Mouse (Mus musculus): Measurements from ENCODE around the gene Lin7c. TPM values are rescaled to one million over a fixed set of nuclear protein-coding genes. Genes with fewer than 3 reads are reported as not detected.

Lin7c gene
- polyA plus RNA-seq, 1 experiment from 2014 or later: 126 TPM

DNA sequence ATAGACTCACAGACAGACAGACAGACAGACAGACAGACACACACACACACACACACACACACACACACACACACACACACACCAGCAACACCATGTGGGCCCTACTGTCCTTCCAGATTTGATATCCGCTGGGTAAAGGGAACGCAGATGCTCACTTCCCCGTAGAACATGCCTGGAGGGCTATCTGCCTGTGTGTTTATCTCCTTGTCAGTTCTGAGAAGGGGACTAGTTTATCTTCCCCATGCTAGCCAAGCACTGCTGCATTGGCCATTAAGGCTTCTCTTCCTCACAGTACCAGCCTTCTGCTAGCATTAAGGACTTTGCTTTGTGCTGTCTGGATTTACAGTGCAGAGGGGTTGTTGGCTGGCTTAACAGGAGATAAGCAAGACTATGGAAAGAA, 38.6 kb downstream of the Lin7c start:
- H3K27ac ChIP-seq (ENCODE audit: low read depth, low read length): no peak overlapping the region
- no peaks in the 10 kb centered on the region for H3K4me1 ChIP-seq (replicated peaks; ENCODE audit: control insufficient read depth, insufficient read depth, low read length)
- no peak overlapping the region for H3K4me3 ChIP-seq (ENCODE audit: low read depth, low read length)
- H3K36me3 ChIP-seq (ENCODE audit: control insufficient read depth, insufficient read depth, low read length): no peaks in the 10 kb centered on the region
- DNase-seq (ENCODE audit: low spot score) (no peak), ATAC-seq (replicated peaks; ENCODE audit: low FRiP score) (no peak)
- no peak overlapping the region for H3K4me2 ChIP-seq (ENCODE audit: low read depth, low read length, severe bottlenecking)
- no peak overlapping the region for H3K9ac ChIP-seq (ENCODE audit: low read length)
- H3K27me3 ChIP-seq (ENCODE audit: control insufficient read depth, insufficient read depth, low read length): peaks cover 16% of the 10 kb centered on the region
- H3K9me3 ChIP-seq (ENCODE audit: control insufficient read depth, low read length): no peaks in the 10 kb centered on the region
- WGBS: 72% methylated on average over 3 of the region's 3 CpGs

DNA sequence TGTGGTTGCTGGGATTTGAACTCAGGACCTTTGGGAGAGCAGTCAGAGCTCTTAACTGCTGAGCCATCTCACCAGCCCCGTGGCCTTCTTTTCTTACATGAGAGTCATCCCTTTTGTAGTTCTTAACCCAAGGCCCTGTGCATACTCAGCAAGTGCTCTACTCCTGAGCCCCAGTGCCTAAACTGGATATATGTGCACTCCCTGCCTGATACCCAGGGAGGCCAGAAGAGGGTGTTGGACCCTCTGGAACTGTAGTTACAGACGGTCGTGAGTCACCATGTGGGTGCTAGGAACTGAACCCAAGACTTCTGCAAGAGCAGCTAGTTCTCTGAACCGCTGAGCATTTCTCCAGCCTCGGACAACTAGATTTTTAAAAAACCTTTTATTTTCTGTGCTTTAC, 39.7 kb downstream of the Lin7c start:
- peaks cover 26% of the 10 kb centered on the region for H3K27me3 ChIP-seq (ENCODE audit: control insufficient read depth, insufficient read depth, low read length)
- no peak for DNase-seq (ENCODE audit: low spot score)
- no peak overlapping the region for H3K9ac ChIP-seq (ENCODE audit: low read length)
- no peaks in the 10 kb centered on the region for H3K36me3 ChIP-seq (ENCODE audit: control insufficient read depth, insufficient read depth, low read length)
- 93% methylated on average over 5 of the region's 5 CpGs for WGBS
- no peaks in the 10 kb centered on the region for H3K4me1 ChIP-seq (replicated peaks; ENCODE audit: control insufficient read depth, insufficient read depth, low read length)
- no peaks in the 10 kb centered on the region for H3K9me3 ChIP-seq (ENCODE audit: control insufficient read depth, low read length)
- no peak overlapping the region for H3K4me2 ChIP-seq (ENCODE audit: low read depth, low read length, severe bottlenecking)
- H3K27ac ChIP-seq (ENCODE audit: low read depth, low read length): no peak overlapping the region
- no peak for ATAC-seq (replicated peaks; ENCODE audit: low FRiP score)
- no peak overlapping the region for H3K4me3 ChIP-seq (ENCODE audit: low read depth, low read length)

DNA sequence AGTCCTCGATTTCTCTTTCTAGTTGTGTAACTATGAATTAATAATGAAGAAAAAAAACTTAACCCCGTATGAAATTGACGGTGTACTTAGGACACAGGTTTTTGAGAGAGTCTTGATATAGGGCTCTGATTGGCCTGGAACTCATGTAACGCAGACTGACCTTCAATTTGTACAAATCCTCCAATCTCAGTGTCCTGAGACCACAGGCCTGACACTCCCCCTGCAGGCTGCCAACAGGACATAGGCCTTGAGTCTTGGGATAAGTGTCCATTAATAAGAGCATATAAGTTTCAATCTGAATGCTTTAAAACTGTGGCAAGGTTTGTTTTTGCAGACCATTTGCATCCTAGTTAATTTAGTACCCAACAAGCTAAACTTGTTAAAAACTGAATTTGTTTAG, 40.1 kb downstream of the Lin7c start:
- no peak for DNase-seq (ENCODE audit: low spot score)
- Histone ChIP-seq H3K9me3 (ENCODE audit: control insufficient read depth, low read length) (no peaks in the 10 kb centered on the region), H3K4me2 (ENCODE audit: low read depth, low read length, severe bottlenecking) (no peak overlapping the region), H3K36me3 (ENCODE audit: control insufficient read depth, insufficient read depth, low read length) (no peaks in the 10 kb centered on the region), H3K4me1 (replicated peaks; ENCODE audit: control insufficient read depth, insufficient read depth, low read length) (no peaks in the 10 kb centered on the region), H3K27ac (ENCODE audit: low read depth, low read length) (no peak overlapping the region), H3K27me3 (ENCODE audit: control insufficient read depth, insufficient read depth, low read length) (peaks cover 28% of the 10 kb centered on the region), H3K9ac (ENCODE audit: low read length) (no peak overlapping the region), H3K4me3 (ENCODE audit: low read depth, low read length) (no peak overlapping the region)
- WGBS: 92% methylated on average over 4 of the region's 4 CpGs
- no peak for ATAC-seq (replicated peaks; ENCODE audit: low FRiP score)

DNA sequence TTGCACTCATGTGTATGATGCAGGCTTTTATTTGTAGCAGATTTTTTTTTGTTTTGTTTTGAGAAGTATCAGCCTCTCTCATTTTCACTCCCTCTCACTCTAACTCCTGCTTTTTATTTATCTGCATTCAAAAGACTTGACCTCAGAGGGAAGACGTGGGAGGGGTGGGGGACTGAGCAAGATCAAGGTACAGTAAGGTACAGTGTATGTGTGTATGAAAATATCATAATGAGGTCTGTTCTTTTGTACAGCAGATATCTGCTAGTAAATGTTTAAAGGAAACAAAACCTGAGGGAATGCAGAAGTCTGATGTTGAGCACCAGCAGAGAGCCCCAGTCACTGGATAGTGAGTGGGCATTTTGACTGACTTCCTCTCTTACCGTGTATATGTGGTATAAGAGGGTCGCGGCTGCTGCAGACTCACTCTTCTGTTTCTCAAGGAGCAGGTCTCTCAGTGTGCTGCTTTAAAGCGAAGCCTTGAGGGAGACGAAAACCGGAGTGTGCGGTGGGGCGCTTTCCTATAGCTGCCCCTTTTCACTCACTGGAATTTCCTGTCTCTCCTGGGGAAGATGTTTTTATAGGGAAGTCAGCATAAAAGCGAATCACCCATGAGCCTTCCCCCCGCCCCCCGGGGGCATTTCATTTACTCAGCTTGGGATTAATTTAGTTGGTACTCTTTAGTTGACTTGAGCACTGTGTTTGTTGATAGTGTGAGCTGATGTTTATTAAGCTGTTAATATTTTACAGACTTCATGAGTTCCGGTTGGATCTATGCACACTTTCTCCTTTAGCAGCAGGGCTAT, 41.5 kb downstream of the Lin7c start:
- no peak overlapping the region for H3K4me3 ChIP-seq (ENCODE audit: low read depth, low read length)
- no peak overlapping the region for H3K27ac ChIP-seq (ENCODE audit: low read depth, low read length)
- ATAC-seq (replicated peaks; ENCODE audit: low FRiP score) (no peak), DNase-seq (ENCODE audit: low spot score) (peak; percentile 56)
- no peaks in the 10 kb centered on the region for H3K9me3 ChIP-seq (ENCODE audit: control insufficient read depth, low read length)
- H3K4me2 ChIP-seq (ENCODE audit: low read depth, low read length, severe bottlenecking): no peak overlapping the region
- H3K36me3 ChIP-seq (ENCODE audit: control insufficient read depth, insufficient read depth, low read length): no peaks in the 10 kb centered on the region
- peaks cover 32% of the 10 kb centered on the region for H3K27me3 ChIP-seq (ENCODE audit: control insufficient read depth, insufficient read depth, low read length)
- H3K4me1 ChIP-seq (replicated peaks; ENCODE audit: control insufficient read depth, insufficient read depth, low read length): no peaks in the 10 kb centered on the region
- H3K9ac ChIP-seq (ENCODE audit: low read length): no peak overlapping the region
- 61% methylated on average over 13 of the region's 13 CpGs for WGBS

DNA sequence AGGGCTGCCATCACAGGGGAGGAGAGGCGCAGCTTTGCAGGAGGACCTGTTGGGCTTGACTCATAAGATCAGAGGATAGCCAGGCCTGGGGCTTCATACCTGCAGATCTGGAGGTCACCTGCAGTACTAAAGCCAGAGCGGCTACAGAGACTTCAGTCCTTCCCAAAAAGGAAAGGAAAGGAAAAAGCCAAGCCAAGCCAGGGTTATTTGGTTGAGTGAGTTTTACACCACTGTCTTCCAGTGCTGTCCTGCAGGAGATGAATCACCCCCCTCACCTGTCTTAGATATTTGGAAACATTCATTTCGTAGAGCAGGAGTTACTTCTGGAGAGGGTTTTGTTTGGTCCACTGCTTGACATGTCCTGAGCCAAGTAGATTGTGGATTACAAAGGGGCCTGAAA, 42.5 kb downstream of the Lin7c start:
- DNase-seq (ENCODE audit: low spot score) (no peak), ATAC-seq (replicated peaks; ENCODE audit: low FRiP score) (no peak)
- 78% methylated on average over 3 of the region's 3 CpGs for WGBS
- H3K36me3 ChIP-seq (ENCODE audit: control insufficient read depth, insufficient read depth, low read length): no peaks in the 10 kb centered on the region
- no peaks in the 10 kb centered on the region for H3K9me3 ChIP-seq (ENCODE audit: control insufficient read depth, low read length)
- H3K4me3 ChIP-seq (ENCODE audit: low read depth, low read length): no peak overlapping the region
- no peak overlapping the region for H3K4me2 ChIP-seq (ENCODE audit: low read depth, low read length, severe bottlenecking)
- H3K27me3 ChIP-seq (ENCODE audit: control insufficient read depth, insufficient read depth, low read length): peaks cover 37% of the 10 kb centered on the region
- no peak overlapping the region for H3K27ac ChIP-seq (ENCODE audit: low read depth, low read length)
- no peak overlapping the region for H3K9ac ChIP-seq (ENCODE audit: low read length)
- H3K4me1 ChIP-seq (replicated peaks; ENCODE audit: control insufficient read depth, insufficient read depth, low read length): no peaks in the 10 kb centered on the region

DNA sequence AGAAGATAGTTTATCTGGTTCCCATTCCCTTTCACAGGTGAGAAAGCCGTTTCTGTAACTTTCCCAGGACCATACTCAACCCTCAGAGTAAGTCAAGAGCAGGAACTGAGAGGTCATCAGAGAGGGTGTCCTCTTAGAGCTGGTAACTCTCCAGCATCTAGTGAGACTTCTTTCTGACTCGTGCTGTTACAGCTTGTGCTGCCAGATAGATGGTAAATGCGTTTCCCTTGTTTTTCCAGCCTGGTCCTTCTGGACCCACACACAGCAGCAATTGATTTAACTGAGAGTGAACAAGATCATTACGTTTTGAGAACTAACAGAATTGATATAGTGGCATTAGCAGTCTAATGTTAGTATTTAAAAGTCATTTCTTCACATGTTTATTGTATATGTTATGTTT, 43.4 kb downstream of the Lin7c start:
- 80% methylated on average over 4 of the region's 4 CpGs for WGBS
- peaks cover 41% of the 10 kb centered on the region for H3K27me3 ChIP-seq (ENCODE audit: control insufficient read depth, insufficient read depth, low read length)

DNA sequence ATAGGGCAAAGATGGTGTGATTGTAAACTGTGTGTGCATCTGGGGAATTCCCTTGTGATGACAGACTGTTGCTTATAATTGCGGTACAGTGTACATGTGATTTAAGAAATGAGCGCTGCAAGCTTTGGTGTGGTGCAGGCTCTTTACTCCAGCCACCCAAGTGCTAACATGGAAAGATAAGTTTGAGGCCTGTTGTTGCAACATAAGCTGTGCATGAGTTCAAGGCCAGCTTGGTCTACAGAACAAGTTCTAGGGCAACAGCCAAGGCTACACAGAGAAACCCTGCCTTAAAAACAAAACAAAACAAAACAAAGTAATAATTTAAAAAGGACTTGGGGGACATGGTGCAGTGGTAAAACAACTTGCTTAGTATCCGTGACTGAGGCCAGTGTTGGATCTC, 44.5 kb downstream of the Lin7c start:
- Histone ChIP-seq H3K27ac (ENCODE audit: low read depth, low read length) (no peak overlapping the region), H3K27me3 (ENCODE audit: control insufficient read depth, insufficient read depth, low read length) (peaks cover 45% of the 10 kb centered on the region)

More for the DNA sequence above, 43.4 kb downstream of the Lin7c start:
- H3K4me3 ChIP-seq (ENCODE audit: low read depth, low read length): no peak overlapping the region
- no peak overlapping the region for H3K4me2 ChIP-seq (ENCODE audit: low read depth, low read length, severe bottlenecking)
- H3K36me3 ChIP-seq (ENCODE audit: control insufficient read depth, insufficient read depth, low read length): no peaks in the 10 kb centered on the region
- H3K4me1 ChIP-seq (replicated peaks; ENCODE audit: control insufficient read depth, insufficient read depth, low read length): no peaks in the 10 kb centered on the region
- H3K9me3 ChIP-seq (ENCODE audit: control insufficient read depth, low read length): no peaks in the 10 kb centered on the region
- ATAC-seq (replicated peaks; ENCODE audit: low FRiP score) (no peak), DNase-seq (ENCODE audit: low spot score) (no peak)
- no peak overlapping the region for H3K27ac ChIP-seq (ENCODE audit: low read depth, low read length)
- H3K9ac ChIP-seq (ENCODE audit: low read length): no peak overlapping the region

DNA sequence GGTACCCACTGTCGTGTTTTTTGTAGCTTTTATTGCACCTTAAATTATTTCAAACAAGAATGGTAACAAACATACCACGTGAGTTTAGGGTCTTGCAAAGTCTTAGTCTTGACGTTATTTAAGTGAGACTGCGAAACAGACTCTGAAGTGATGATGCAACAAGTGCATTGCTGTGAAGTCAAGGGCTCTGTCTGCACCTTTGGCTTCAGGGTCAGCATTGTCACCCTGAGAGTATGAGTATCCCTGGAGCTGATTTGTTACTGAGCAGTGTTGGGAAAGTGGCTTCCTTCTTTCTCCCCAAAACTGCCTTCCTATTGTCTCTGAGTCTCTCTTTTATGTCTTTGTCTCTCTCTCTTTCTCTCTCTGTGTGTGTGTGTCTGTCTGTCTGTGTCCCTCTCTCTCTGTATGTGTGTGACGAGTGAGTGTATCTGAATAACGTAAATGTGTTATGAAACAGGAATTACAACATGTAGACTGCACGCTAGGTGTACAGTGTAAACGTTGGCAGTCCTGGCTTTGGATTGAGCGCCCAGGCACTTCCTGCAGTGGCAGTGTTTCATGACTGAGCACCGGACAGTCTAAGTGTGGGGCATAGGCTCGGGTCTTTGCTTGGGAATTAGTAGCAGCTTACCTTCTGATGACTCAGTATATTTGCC, 45.2 kb downstream of the Lin7c start:
- ATAC-seq (replicated peaks; ENCODE audit: low FRiP score): 0 out of 2 replicates have a peak, but pooled peaks have one; percentile 64
- 52% methylated on average over 11 of the region's 11 CpGs for WGBS
- no peak overlapping the region for H3K27ac ChIP-seq (ENCODE audit: low read depth, low read length)

More for the DNA sequence above, 44.5 kb downstream of the Lin7c start:
- Histone ChIP-seq H3K9ac (ENCODE audit: low read length) (no peak overlapping the region), H3K4me3 (ENCODE audit: low read depth, low read length) (no peak overlapping the region), H3K9me3 (ENCODE audit: control insufficient read depth, low read length) (no peaks in the 10 kb centered on the region), H3K4me2 (ENCODE audit: low read depth, low read length, severe bottlenecking) (no peak overlapping the region), H3K4me1 (replicated peaks; ENCODE audit: control insufficient read depth, insufficient read depth, low read length) (no peaks in the 10 kb centered on the region), H3K36me3 (ENCODE audit: control insufficient read depth, insufficient read depth, low read length) (no peaks in the 10 kb centered on the region)
- ATAC-seq (replicated peaks; ENCODE audit: low FRiP score): no peak
- 92% methylated on average over 3 of the region's 3 CpGs for WGBS
- no peak for DNase-seq (ENCODE audit: low spot score)

DNA sequence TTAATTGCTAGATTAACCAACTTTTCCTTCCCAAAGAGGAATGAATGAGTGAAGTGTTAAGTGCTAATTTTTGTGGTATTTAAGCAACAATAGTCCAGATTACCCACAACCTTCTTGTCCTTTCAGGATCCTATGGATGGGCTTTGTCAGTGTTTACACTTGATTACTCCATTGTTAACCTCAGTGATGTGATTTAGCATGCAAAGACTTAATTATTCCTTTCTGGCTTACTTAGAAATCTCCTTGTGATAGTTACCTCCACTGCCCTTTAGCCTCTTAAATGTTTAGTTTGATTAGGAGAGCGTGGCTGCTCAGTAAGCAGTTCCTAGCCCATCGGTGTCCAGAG, 45.7 kb downstream of the Lin7c start:
- DNase-seq (ENCODE audit: low spot score) (no peak), ATAC-seq (replicated peaks; ENCODE audit: low FRiP score) (0 out of 2 replicates have a peak, but pooled peaks have one; percentile 22)
- Histone ChIP-seq H3K27me3 (ENCODE audit: control insufficient read depth, insufficient read depth, low read length) (peaks cover 43% of the 10 kb centered on the region), H3K9ac (ENCODE audit: low read length) (no peak overlapping the region), H3K4me3 (ENCODE audit: low read depth, low read length) (no peak overlapping the region), H3K36me3 (ENCODE audit: control insufficient read depth, insufficient read depth, low read length) (no peaks in the 10 kb centered on the region), H3K27ac (ENCODE audit: low read depth, low read length) (no peak overlapping the region), H3K9me3 (ENCODE audit: control insufficient read depth, low read length) (no peaks in the 10 kb centered on the region), H3K4me2 (ENCODE audit: low read depth, low read length, severe bottlenecking) (no peak overlapping the region), H3K4me1 (replicated peaks; ENCODE audit: control insufficient read depth, insufficient read depth, low read length) (no peaks in the 10 kb centered on the region)
- 26% methylated on average over 2 of the region's 2 CpGs for WGBS

More for the DNA sequence above, 45.2 kb downstream of the Lin7c start:
- Histone ChIP-seq H3K36me3 (ENCODE audit: control insufficient read depth, insufficient read depth, low read length) (no peaks in the 10 kb centered on the region), H3K4me2 (ENCODE audit: low read depth, low read length, severe bottlenecking) (no peak overlapping the region), H3K4me3 (ENCODE audit: low read depth, low read length) (no peak overlapping the region), H3K27me3 (ENCODE audit: control insufficient read depth, insufficient read depth, low read length) (peaks cover 43% of the 10 kb centered on the region), H3K9ac (ENCODE audit: low read length) (no peak overlapping the region), H3K4me1 (replicated peaks; ENCODE audit: control insufficient read depth, insufficient read depth, low read length) (no peaks in the 10 kb centered on the region), H3K9me3 (ENCODE audit: control insufficient read depth, low read length) (no peaks in the 10 kb centered on the region)
- DNase-seq (ENCODE audit: low spot score): no peak
